Mouse (Mus musculus) layer of hippocampus, adult 2 months (tissue): ENCODE data around the gene Eya3. TPM values are rescaled to one million over a fixed set of nuclear protein-coding genes. Genes with fewer than 3 reads are reported as not detected.
"Not testable (repeated sequence)": the region's sequence is repeated elsewhere in the genome, so short reads cannot be mapped to it uniquely, and the experiment has no call there.

Experiments used
- DNase-seq, 2 experiments: peaks; one replicate each; pipeline ENCODE4 v3.0.0; 2022; ENCODE audit warnings: low spot score in 2 of 2
- H3K27ac ChIP-seq: fragments of 200-600 bp; 2 replicates; pipeline ENCODE4 v1.8.1; 2022
- H3K4me3 ChIP-seq: fragments of 200-600 bp; 2 replicates; pipeline ENCODE4 v1.8.1; 2022; ENCODE audit warnings: mild to moderate bottlenecking
- CTCF ChIP-seq: fragments of 200-600 bp; conservative IDR thresholded peaks from 2 replicates; pipeline ENCODE4 v1.8.1; 2022; ENCODE audit warnings: antibody characterized with exemption, mild to moderate bottlenecking, moderate library complexity
- long read RNA-seq, 2 experiments: library from polyadenylated mRNA; stranded (forward); transcript quantifications; one replicate each; pipeline ENCODE4 v2.0.0; 2021; ENCODE audit warnings: borderline mapping rate in 2 of 2
- total RNA-seq, 2 experiments: library from RNA; stranded (reverse); gene quantifications; 2 replicates each; pipeline ENCODE4 v1.2.3; 2021

Gene Eya3
- 10 to 100 TPM; 24.2 to 28.2 TPM for total RNA-seq
- long read RNA-seq, experiment 1: 0 reads
- long read RNA-seq, experiment 2, full-length matches to known transcripts: 2 of 3 reads
- long read RNA-seq, experiment 2, partial matches to known transcripts: 0 of 3 reads
- long read RNA-seq, experiment 2, other reads (novel, unspliced or antisense): 1 of 3 reads

- TF ChIP-seq CTCF: no peak
- DNase-seq: peak; percentile 92 to 94
- Histone ChIP-seq H3K4me3 (peak within 1 kb of the TSS; percentile 99), H3K27ac (peak within 1 kb of the TSS; percentile 85)
These were observed at the start of gene Eya3 for GRCm38 (mm10) chr4:132638461-132639190. Gene Eya3 (plus strand): TSS chr4:132638987.

GRCm38 (mm10) chr4:132590642-132591041 lies 48.1 kb upstream of the Eya3 start:
- Histone ChIP-seq H3K4me3 (no peak overlapping the region), H3K27ac (no peak overlapping the region)
- DNase-seq: no peak
- no peak for TF ChIP-seq CTCF

- Histone ChIP-seq H3K4me3 (no peak overlapping the region), H3K27ac (no peak overlapping the region)
- no peak for DNase-seq
- no peak for TF ChIP-seq CTCF
These were observed 45.8 kb upstream of the Eya3 start for GRCm38 (mm10) chr4:132592958-132593357.

- Histone ChIP-seq H3K4me3 (no peak overlapping the region), H3K27ac (no peak overlapping the region)
- TF ChIP-seq CTCF: no peak
- no peak for DNase-seq
These were observed 44.6 kb upstream of the Eya3 start for GRCm38 (mm10) chr4:132594191-132594590.

- no peak for DNase-seq
- TF ChIP-seq CTCF: no peak
- no peak overlapping the region for H3K27ac ChIP-seq
- no peak overlapping the region for H3K4me3 ChIP-seq
These were observed 39.9 kb upstream of the Eya3 start for GRCm38 (mm10) chr4:132598861-132599260.

DNA sequence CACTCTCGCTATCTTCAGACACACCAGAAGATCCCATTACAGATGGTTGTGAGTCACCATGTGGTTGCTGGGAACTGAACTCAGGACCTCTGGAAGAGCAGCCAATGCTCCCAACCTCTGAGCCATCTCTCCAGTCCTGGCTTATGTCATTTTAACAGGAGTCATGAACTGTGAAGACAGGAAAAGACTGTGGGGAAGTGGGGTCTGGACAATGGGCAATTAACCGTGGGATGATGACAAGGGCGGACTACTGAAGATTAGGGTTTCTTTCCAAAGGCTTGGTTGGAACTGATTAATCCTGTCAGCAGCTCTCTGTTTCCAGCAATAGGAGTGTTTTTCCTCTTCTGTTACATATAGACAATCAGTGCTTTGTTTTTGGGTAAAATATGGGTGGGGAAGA lies 39.0 kb upstream of the Eya3 start:
- Histone ChIP-seq H3K27ac (no peak overlapping the region), H3K4me3 (no peak overlapping the region)
- no peak for DNase-seq
- TF ChIP-seq CTCF: no peak

DNA sequence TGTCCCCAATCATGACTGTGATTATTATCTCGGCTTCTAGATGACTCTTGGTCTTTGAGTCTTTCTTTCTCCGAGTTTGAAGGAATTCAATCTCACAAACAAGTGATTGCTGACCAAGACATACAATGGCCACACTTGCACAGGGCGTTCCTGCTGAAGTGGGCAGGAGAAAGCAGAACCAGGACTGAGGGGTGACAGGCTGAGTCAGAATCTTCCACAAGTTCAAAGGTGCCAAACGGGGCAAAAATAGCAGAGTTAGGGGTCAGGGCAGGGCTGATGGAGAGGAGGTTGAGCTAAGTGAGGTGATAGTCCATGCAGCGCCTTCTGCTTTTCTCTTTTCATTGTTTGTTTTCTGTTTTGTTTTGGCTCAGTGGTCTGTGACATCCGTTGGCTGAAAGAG lies 38.3 kb upstream of the Eya3 start:
- no peak for TF ChIP-seq CTCF
- Histone ChIP-seq H3K4me3 (no peak overlapping the region), H3K27ac (no peak overlapping the region)
- DNase-seq: no peak

GRCm38 (mm10) chr4:132601242-132601641 lies 37.5 kb upstream of the Eya3 start:
- H3K4me3 ChIP-seq, DNase-seq, H3K27ac ChIP-seq: not testable (repeated sequence)

DNA sequence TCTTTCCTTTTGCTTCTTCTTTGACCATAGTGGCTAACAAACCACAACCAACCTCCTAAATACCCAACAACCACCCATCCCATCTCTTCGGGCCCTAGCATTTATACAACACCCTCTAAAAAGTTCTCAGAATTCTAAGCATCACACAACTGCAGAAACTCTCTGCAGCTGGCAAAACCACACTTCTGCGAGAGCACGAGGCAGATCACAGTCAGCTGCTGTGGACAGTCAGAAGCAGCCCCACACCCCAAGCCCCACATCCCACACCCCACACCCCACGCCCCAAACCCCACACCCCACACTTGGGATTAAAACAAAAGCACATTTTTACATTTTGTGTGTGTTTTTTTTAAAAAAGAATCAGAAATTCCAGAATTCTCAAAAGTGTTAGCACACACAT lies 35.3 kb upstream of the Eya3 start:
- Histone ChIP-seq H3K4me3 (no peak overlapping the region), H3K27ac (no peak overlapping the region)
- TF ChIP-seq CTCF: no peak
- no peak for DNase-seq

GRCm38 (mm10) chr4:132605816-132606215 lies 33.0 kb upstream of the Eya3 start:
- Histone ChIP-seq H3K27ac (no peak overlapping the region; the same call in 1 of the 2 replicates), H3K4me3 (no peak overlapping the region)
- DNase-seq: no peak
- no peak for TF ChIP-seq CTCF

- H3K27ac ChIP-seq: no peak overlapping the region
- no peak overlapping the region for H3K4me3 ChIP-seq
- TF ChIP-seq CTCF: no peak
- DNase-seq: no peak
These were observed 30.6 kb upstream of the Eya3 start for GRCm38 (mm10) chr4:132608147-132608546.

GRCm38 (mm10) chr4:132610301-132610984 lies 28.3 kb upstream of the Eya3 start:
- DNase-seq: no peak
- no peak for TF ChIP-seq CTCF
- Histone ChIP-seq H3K27ac (no peak overlapping the region), H3K4me3 (no peak overlapping the region)

DNA sequence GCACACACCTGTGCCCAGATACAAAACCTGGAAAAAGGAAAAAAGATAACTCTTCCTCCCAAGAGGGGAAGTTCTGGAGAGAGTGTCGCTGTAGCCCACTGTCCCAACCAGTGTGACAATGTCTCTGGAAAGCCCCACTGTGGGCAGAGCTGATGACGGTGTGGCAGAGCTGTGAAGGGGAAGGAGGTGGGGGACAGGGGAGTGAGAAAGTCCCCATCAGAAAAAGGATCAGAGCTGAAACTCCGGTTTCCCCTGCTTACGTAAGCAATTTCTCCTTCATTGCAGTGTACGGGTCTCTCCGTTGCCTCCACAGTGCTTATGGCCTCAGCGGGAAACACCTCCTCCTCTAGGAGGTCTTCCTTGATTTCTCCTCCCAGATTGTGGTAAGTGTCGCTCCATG lies 27.5 kb upstream of the Eya3 start:
- TF ChIP-seq CTCF: no peak
- no peak for DNase-seq
- no peak overlapping the region for H3K4me3 ChIP-seq
- H3K27ac ChIP-seq: no peak overlapping the region

GRCm38 (mm10) chr4:132617873-132618272 lies 20.9 kb upstream of the Eya3 start:
- Histone ChIP-seq H3K27ac (no peak overlapping the region), H3K4me3 (no peak overlapping the region)
- DNase-seq: peak; percentile 12
- no peak for TF ChIP-seq CTCF
